Mouse (Mus musculus) urinary bladder, postnatal 14 days (tissue): ENCODE measurements around the gene Deup1.

Experiments used
- DNase-seq: peaks from one replicate; pipeline ENCODE4 v3.0.0; 2021; ENCODE audit warnings: low spot score

Deup1 gene

DNA sequence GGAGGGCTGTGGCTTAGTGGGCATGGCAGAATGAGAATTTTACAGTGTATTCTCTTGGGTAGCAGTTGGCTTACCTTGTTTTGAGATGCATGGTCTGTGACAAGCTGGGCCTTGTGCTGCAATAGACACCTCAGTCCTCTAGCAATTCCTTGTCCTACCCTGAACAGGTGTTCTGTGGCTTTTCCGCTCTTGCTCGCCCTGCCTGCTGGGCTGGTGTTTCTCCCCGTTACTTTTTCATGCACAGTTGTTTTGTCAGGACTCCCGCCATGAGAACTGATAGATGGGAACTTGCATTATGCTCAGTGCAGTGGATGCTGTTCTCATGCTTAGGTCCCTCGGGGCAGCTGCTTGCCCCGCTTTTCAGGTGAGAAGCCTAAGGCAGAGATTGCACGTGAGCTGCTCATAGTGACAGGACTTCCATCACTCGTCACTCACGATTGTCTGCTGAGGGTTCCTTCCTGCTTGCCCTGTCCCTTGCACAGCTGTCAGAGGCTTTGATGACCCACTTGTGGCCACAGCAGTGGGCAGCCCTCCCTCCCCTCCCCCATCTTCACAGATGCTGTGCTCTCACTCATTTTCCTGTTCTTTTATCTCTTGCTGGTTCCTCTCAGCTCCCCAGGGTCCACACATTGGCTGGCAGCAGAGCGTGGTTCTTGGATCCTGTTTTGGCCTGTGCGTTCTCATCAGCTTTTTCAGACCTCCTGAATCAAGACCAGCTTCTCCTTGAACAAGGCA lies 94.2 kb downstream of the Deup1 start:
- no peak for DNase-seq

DNA sequence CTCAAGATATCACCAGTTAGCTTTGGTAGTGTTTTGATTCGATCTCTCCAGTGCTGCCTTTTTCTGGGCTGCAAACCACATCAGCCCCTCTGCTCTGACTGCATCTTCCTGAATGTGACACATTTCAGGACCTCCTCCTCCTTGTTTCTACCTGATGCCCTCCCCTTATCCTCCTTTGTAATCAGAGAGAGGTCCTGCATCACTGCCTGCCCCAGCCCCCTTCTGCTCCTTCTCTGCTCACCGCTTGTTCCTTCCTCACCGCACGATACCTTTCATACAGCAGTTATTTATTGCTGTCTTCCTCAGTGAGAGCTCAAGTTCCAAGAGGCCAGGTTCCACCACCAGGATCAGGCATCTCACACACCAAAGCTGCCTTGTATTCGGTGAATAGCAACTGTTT lies 96.5 kb downstream of the Deup1 start:
- DNase-seq = no peak

DNA sequence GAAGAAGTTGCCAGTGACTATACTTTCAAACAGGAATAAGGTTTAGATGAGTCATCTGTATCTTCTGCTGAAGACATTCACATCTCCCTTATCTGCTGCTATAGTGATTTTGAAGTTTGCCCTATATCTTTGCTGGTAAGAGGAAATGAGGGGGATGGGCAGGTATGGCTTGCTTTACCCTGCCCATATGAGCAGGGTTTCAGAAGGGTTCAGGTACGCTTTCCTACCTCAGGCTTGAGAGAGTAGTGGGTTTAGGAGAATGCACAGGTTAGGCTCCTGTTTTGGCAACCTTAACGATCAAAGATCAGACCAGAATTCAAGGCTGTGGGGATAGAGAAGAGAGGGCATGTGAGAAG lies 97.8 kb downstream of the Deup1 start:
- DNase-seq = no peak

DNA sequence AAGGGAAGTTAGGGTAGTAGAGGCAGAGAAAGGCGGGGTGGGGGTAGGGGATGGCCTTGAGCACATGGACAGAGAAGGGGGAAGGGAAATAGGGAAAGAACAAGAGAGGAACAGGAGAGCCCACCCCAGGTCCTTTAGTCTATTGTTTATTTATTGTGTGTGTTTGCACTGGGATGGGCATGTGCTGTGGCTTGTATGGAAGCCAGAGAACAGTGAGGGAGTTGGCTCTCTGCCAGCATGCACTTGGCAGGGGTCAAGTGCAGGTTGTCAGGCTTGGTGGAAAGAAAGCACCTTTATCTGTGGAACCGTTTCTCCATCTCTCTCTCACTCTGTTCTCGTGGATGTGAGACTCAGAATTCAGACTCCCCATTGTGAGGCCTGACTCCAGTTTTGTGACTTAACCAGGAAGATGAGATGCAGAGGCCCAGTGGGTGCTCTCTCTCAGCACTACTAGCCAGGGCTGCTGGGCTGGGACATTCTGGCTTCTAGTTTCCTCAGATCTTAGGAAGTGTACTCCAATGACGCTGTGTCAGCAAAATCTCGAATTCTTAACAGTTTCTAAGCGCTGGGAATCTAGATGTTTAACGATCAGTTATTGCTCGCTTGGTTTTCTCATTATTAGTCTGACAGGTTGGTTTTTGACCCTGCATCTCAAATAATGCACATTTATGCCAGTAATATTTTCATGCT lies 98.3 kb downstream of the Deup1 start:
- DNase-seq = peak; percentile 77

DNA sequence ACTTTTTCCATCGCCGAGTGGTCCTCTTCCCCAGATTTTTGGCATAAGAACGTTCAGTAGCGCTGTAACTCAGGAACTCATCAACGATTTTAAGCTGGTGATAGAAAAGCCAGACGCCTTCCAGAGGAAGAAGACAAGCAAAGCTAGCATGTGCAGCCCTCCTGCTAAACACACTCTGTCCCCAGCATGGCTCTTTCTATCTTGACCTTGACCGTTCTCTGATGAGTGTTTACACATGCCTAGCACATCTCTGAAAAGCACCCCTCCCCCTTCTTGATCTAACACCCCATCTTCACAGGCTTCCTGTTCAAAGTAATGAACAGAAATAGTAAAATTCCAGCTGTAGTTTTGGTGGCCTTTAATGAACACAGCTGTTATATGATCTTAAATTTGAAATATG lies 99.4 kb downstream of the Deup1 start:
- DNase-seq = no peak

DNA sequence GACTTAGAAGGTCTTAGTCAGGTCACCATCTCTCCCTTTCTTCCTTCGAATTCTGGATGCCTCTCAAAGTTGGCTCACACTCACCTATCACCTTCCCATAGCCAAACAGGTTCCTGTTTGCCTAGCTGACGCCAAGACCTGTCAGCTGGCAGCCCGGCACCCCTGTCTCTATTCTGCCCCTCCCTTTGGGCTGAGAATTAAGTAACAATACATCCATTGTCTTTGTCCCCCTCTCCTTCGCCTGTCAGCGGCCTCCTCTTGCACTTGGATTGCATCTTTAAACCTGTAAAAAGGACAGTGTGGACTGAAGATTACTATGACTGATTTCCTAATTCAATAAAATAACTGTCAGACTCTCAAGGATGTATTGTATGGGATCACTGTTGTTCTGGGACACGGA lies 99.9 kb downstream of the Deup1 start:
- no peak for DNase-seq

DNA sequence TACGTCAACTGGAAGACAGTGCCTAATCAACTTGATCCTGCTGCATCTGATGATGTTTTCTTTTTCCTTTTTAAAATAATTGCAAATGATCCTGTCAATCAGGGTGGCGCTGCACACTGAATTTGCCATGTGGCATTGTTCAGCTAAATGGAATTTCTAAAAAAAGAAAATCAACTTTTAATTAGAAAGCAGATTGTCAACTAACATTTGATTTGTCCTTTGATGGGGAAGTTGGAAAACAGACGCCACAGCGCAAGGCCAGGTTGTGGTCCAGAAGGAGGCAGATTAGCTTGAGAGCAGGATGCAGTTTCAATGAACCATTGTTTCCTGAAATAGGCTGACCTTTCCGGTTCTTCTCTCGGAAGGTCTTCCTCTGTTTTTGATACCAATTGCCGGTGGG lies 101.2 kb downstream of the Deup1 start:
- no peak for DNase-seq

DNA sequence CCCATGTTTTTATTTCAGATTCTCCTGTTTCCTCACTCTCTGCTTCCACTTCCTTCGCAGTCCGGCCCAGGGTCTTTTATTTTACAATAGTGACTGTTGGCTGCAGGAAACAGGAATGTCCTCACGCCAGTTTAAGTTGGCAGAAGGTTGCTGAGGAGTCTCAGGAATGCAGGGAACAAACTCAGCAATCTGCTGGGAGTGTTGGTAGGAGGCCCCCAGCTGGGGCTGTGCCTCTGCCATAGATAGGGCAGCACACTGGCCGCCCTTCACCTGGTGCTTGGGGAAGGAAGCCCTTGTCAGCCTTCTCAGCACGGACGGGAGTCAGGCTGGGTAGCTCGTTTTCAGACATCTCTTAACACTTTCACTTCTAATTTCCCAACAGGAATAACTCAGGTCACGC lies 102.5 kb downstream of the Deup1 start:
- no peak for DNase-seq

DNA sequence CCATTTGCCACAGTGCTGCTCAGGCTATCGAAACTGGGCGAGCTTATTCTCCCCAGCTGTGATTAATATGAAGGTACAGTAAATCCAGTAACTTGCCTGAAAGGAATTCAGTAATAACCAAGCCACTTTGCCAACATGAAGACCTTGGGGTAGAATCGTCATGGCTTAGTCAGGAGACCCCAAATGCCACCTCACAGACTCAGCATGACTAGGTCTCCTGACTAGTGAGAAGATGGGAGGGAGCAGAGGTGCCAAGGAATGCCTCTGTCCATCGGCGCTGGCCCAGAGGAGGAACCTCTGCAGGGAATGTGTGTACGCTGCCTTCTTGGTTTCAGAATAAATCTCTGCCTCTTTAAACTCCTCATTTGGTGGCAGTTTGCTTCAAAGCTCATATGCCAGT lies 104.1 kb downstream of the Deup1 start:
- no peak for DNase-seq

DNA sequence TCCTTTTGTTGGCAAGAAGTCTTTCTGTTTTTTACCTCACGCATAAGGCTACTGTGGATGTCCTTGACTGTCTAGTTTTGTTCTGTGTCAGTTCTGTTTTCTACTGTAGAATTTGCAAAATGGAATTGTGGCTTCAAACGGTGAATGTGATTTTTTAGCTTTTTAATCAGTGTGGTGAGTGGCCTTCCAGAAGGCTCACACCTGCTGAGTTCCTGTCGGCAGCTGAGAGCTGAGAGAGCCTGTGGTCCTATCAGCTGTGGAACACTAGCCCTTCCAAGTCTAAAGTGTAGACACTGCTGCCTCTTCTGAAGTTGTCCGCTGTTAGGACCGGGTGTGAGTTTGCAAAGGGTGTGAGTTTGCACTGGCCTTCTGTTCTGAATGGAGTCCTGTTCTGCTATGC lies 104.8 kb downstream of the Deup1 start:
- no peak for DNase-seq

DNA sequence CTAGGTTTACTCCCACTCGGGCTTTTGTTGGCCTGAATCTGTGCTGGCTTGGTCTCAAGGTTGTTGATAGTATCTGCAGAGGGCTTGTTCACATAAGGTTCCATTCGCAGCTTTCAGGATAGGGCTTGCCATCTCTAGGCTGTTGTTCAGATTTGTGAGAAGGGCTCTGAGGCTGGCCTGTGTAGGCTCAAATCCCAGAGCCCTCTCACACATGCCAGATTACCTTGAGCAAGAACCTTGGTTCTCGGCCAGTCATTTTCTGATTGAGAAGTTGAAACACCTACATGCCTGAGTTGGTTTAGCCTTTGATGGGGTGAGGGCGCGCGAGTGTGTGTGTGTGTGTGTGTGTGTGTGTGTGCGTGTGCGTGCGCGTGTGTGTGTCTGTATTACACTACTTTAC lies 105.4 kb downstream of the Deup1 start:
- DNase-seq = no peak

DNA sequence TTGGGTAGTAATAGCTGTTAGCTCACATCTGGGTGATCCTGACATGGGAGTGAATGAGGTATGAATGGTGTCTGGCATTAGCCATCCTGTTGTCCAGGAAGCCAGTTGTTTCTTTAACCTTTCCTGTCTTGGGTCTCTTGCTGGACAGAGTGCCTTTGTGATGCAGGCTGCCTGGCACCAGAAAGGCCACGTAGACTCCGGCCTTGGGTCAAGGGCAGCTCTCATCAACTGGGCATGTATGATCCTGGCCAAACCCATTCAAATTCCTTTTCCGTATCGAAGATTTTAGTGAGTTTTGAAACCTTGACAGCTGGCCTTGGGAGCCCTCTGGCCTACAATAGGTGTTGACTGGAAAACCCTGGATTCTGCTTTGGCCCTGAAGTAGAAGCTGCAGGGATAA lies 109.8 kb downstream of the Deup1 start:
- no peak for DNase-seq

DNA sequence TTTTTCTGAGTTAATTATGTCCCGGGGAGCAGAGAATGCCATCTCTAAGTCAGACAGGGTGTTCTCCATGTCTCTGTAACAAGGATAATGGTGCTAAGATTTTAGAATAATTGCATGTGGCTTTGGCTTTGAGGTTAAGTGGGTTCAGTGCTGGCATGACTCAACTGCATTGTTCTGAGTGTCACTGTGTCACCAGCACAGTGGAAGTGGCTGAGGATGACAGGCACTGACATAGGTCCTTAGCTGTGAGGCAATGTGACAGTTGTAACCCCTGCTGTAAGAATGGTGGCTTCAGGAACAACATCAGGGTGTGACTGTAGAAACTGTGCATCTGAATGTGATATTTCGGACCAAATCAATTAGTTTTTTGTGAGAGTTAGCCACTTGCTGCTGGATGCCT lies 111.7 kb downstream of the Deup1 start:
- no peak for DNase-seq

DNA sequence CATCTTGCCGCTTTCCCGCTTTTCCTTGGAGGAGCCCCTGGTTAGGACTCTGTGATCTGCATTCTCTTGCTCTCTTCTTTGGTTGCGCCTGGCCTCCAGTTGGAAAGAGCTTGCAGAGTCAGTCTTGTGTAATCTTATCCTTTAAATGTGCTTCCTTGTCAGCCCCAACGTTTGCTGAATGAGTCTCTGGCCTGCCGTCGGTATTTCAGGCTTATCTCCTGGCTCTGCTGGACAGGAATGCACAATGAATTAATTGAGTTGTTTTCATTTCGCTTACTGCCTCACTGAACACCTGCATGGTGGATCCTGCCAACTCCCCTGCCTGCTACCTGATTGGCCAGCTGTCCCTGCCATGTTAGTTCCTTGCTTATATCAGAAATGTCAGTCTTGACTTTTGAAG lies 114.8 kb downstream of the Deup1 start:
- DNase-seq = no peak

DNA sequence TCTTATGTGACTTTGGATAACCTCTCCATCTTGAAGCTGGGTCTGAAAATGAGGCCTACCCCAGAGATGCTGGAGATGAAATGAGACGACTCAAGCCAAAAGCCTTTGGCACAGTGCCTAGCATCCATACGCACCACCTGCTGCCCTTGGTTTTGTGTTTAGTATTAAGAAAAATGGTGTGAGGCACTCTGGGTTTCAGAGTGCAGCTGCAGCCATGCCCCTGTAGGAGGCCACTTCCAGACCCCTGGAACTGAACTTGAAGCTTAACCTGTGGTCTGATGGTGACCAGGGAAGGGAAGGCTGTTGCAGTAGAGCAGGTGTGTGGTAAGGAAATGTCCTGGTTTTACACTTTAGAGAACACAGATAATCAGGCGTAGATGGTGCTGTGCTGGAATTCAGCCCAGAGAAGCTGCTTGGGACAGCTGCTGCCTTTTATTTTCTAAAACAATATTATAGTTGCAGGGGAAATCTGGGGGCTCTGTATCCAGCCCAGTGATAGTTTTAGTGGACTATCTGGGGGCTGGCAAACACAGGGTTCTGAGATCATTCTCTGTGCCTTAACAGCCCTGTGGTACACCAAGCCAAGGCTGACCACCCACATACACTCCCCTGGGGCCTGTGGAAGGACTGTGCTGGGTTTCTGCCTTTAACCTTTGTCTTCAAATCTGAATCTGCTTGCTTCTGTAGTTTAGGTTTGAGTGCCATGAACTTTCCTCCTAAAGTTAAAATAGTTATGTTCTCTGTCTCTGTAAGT lies 117.0 kb downstream of the Deup1 start:
- DNase-seq = no peak
